In genomic region chr11:31941640-31942638, GRCm38 (mm10) we compare ENCODE assay signal across 11 mouse cellular contexts. TPM values are rescaled to one million over a fixed set of nuclear protein-coding genes. Genes with fewer than 3 reads are reported as not detected.
DNase-seq lines count a peak whose midpoint lies in the region; ATAC-seq and TF ChIP-seq lines count a peak whose summit lies in the region.
"Had no signal": no experiment of that assay in that cellular context is flagged by ENCODE, and none has a peak within 500 bp of the region (broad histone marks: within the 10 kb centered on the region; RNA-seq: fewer than 3 reads in every experiment).

No protein-coding gene starts in this region.

- no peaks in the 10 kb centered on the region for H3K79me2 ChIP-seq in heart, adult 2 months (replicated peaks; ENCODE audit: control insufficient read depth, insufficient read depth, low read length)

- 70% methylated on average over 4 of the region's 4 CpGs for WGBS in heart, adult 2 months
- WGBS in spleen, adult 2 months, result 87% methylated on average over 4 of the region's 4 CpGs
- 82% methylated on average over 4 of the region's 4 CpGs for WGBS in midbrain, embryonic 11.5 days
- WGBS in heart, embryonic 10.5 days, result 76% methylated on average over 4 of the region's 4 CpGs

- TF ChIP-seq EP300 in heart, adult 2 months (IDR thresholded peaks at IDR 0.05; ENCODE audit: insufficient read depth, low read depth, low read length), result no peak

- no peaks in the 10 kb centered on the region for H3K36me3 ChIP-seq in heart, adult 2 months (ENCODE audit: control insufficient read depth, insufficient read depth, low read length)
- no peaks in the 10 kb centered on the region for H3K36me3 ChIP-seq in spleen, adult 2 months (ENCODE audit: control insufficient read depth, insufficient read depth, low read length)
- H3K36me3 ChIP-seq in midbrain, embryonic 11.5 days (ENCODE audit: control insufficient read depth, insufficient read depth, low read length), result no peaks in the 10 kb centered on the region
- H3K36me3 ChIP-seq in heart, embryonic 10.5 days, result no peaks in the 10 kb centered on the region
- H3K36me3 ChIP-seq: embryonic facial prominence, embryonic 12.5 days; heart, embryonic 15.5 days had no signal

- H3K4me3 ChIP-seq in heart, adult 2 months, result no peak overlapping the region
- H3K4me3 ChIP-seq in spleen, adult 2 months (ENCODE audit: extremely low read depth, insufficient read depth, insufficient read length), result no peak overlapping the region
- no peak overlapping the region for H3K4me3 ChIP-seq in midbrain, embryonic 11.5 days (ENCODE audit: low read depth, low read length)
- H3K4me3 ChIP-seq in heart, embryonic 10.5 days, result no peak overlapping the region
- H3K4me3 ChIP-seq: embryonic facial prominence, embryonic 12.5 days; heart, embryonic 15.5 days had no signal

- no peak overlapping the region for H3K4me2 ChIP-seq in midbrain, embryonic 11.5 days
- H3K4me2 ChIP-seq: embryonic facial prominence, embryonic 12.5 days; heart, embryonic 15.5 days had no signal

- no peak for TF ChIP-seq POLR2A in heart, adult 2 months (IDR thresholded peaks at IDR 0.05; ENCODE audit: insufficient read depth, low read depth, low read length)
- no peak for TF ChIP-seq POLR2A in spleen, adult 2 months (IDR thresholded peaks at IDR 0.05; ENCODE audit: low read depth, low read length)

- no peaks in the 10 kb centered on the region for H3K9me3 ChIP-seq in midbrain, embryonic 11.5 days (ENCODE audit: control insufficient read depth, low read length)
- H3K9me3 ChIP-seq in heart, embryonic 10.5 days, result no peaks in the 10 kb centered on the region
- H3K9me3 ChIP-seq: embryonic facial prominence, embryonic 12.5 days; heart, embryonic 15.5 days had no signal

- DNase-seq in heart, adult 2 months, result no peak
- DNase-seq in heart, postnatal 4 days, result no peak
- no peak for DNase-seq in spleen, adult 2 months (ENCODE audit: low read depth in 1 of 2, low spot score in 2 of 2)
- no peak for DNase-seq in spleen, postnatal 10 days (ENCODE audit: low spot score in 2 of 2)
- DNase-seq in midbrain, embryonic 11.5 days (ENCODE audit: low spot score, missing footprints), result no peak
- DNase-seq in ovary, adult 18-20 months (ENCODE audit: low spot score), result no peak
- no peak for DNase-seq in heart, embryonic 10.5 days (ENCODE audit: low spot score)
- no peak for DNase-seq in right cerebral cortex, adult 18-20 months

- no peak overlapping the region for H3K27ac ChIP-seq in heart, adult 2 months
- no peak overlapping the region for H3K27ac ChIP-seq in spleen, adult 2 months (ENCODE audit: insufficient read depth, low read length)
- H3K27ac ChIP-seq in midbrain, embryonic 11.5 days (ENCODE audit: low read depth, low read length), result no peak overlapping the region
- H3K27ac ChIP-seq in heart, embryonic 10.5 days, result no peak overlapping the region
- H3K27ac ChIP-seq: embryonic facial prominence, embryonic 12.5 days; heart, embryonic 15.5 days had no signal

- TF ChIP-seq CTCF in heart, adult 2 months (IDR thresholded peaks at IDR 0.05), result peak; percentile 42
- TF ChIP-seq CTCF in spleen, adult 2 months (IDR thresholded peaks at IDR 0.05; ENCODE audit: extremely low read depth, insufficient read depth, insufficient read length, insufficient replicate concordance), result peak; percentile 37; the same call in 1 of the 2 replicates

- ATAC-seq in midbrain, embryonic 11.5 days (ENCODE audit: low FRiP score), result peak; percentile 38; the same call in 1 of the 2 replicates

- no peaks in the 10 kb centered on the region for H3K27me3 ChIP-seq in heart, adult 2 months (ENCODE audit: control insufficient read depth, insufficient read depth, low read length)
- H3K27me3 ChIP-seq in spleen, adult 2 months (ENCODE audit: control insufficient read depth, insufficient read depth, low read length), result no peaks in the 10 kb centered on the region
- H3K27me3 ChIP-seq in midbrain, embryonic 11.5 days (ENCODE audit: control insufficient read depth, insufficient read depth, low read length), result no peaks in the 10 kb centered on the region
- H3K27me3 ChIP-seq in heart, embryonic 10.5 days (ENCODE audit: insufficient read depth, poor library complexity, severe bottlenecking), result no peaks in the 10 kb centered on the region
- H3K27me3 ChIP-seq: embryonic facial prominence, embryonic 12.5 days; heart, embryonic 15.5 days had no signal

- H3K9ac ChIP-seq in heart, adult 2 months (ENCODE audit: low read depth, low read length), result no peak overlapping the region
- H3K9ac ChIP-seq in midbrain, embryonic 11.5 days (ENCODE audit: low read length), result no peak overlapping the region
- H3K9ac ChIP-seq: embryonic facial prominence, embryonic 12.5 days; heart, embryonic 15.5 days had no signal

- H3K4me1 ChIP-seq in heart, adult 2 months (ENCODE audit: control insufficient read depth, insufficient read depth, low read length), result no peaks in the 10 kb centered on the region
- H3K4me1 ChIP-seq in spleen, adult 2 months (ENCODE audit: control insufficient read depth, insufficient read depth, insufficient read length), result no peaks in the 10 kb centered on the region
- H3K4me1 ChIP-seq in midbrain, embryonic 11.5 days (ENCODE audit: control insufficient read depth, insufficient read depth, low read length), result peaks cover 7% of the 10 kb centered on the region
- no peaks in the 10 kb centered on the region for H3K4me1 ChIP-seq in heart, embryonic 10.5 days
- H3K4me1 ChIP-seq: embryonic facial prominence, embryonic 12.5 days; heart, embryonic 15.5 days had no signal

- intact Hi-C loops in heart, adult 2 months (cut with DNase I), result loop anchor here (10.0 kb wide), 1 partner anchor 697 kb away; no protein-coding TSS in a partner anchor

RNA-seq across cellular contexts. Expression of gene 4930524B15Rik, which starts 23.5 kb away (rescaled TPM):
- not detected for total RNA-seq in heart, adult 2 months (2021)
- polyA plus RNA-seq in heart, adult 2 months (2012; rRNA removed), result not detected in 2 replicates
- total RNA-seq in heart, postnatal 4 days (2021), result not detected
- not detected in 2 replicates for polyA plus RNA-seq in spleen, adult 2 months (2012; rRNA removed)
- polyA plus RNA-seq in midbrain, embryonic 11.5 days (2014; fragmentation: Nextera tagmentation; extraction: Ambion mirVana), result 0.22 and 0.39 TPM in 2 replicates
- 0.30 and 0.35 TPM in 2 replicates for polyA plus RNA-seq in heart, embryonic 10.5 days (2016; fragmentation: Nextera tagmentation; extraction: Ambion mirVana)
- total RNA-seq: layer of hippocampus, postnatal 36 days had no signal

RNA-seq across cellular contexts. Expression of gene Nsg2, which starts 58.3 kb away (rescaled TPM):
- total RNA-seq in heart, adult 2 months (2021), result 1 to 10 TPM in 1 of 2 experiments, under 1 TPM in 1; 0.76 to 1.4 TPM
- polyA plus RNA-seq in heart, adult 2 months (2012; rRNA removed), result 1.1 and 1.2 TPM in 2 replicates
- total RNA-seq in heart, postnatal 4 days (2021), result 1 to 10 TPM; 4.1 to 4.8 TPM
- polyA plus RNA-seq in spleen, adult 2 months (2012; rRNA removed), result 14.6 and 18.6 TPM in 2 replicates
- polyA plus RNA-seq in midbrain, embryonic 11.5 days (2014; fragmentation: Nextera tagmentation; extraction: Ambion mirVana), result 39.8 and 40.5 TPM in 2 replicates
- 0.84 and 2.7 TPM in 2 replicates for polyA plus RNA-seq in heart, embryonic 10.5 days (2016; fragmentation: Nextera tagmentation; extraction: Ambion mirVana)
